Mouse (Mus musculus) myocyte (in vitro differentiated cells): ENCODE data around the gene Cers3. TPM values are rescaled to one million over a fixed set of nuclear protein-coding genes. Genes with fewer than 3 reads are reported as not detected.

Experiments
- H3K27me3 ChIP-seq: one replicate; pipeline ENCODE4 v1.6.1; 2011; ENCODE audit not compliant: control insufficient read depth, insufficient read depth, insufficient read length
- H3K36me3 ChIP-seq: one replicate; pipeline ENCODE4 v1.6.1; 2011; ENCODE audit not compliant: control insufficient read depth, insufficient read depth
- H3K4me2 ChIP-seq: one replicate; pipeline ENCODE4 v1.6.1; 2011; ENCODE audit warnings: low read depth, control low read depth
- H3K4me3 ChIP-seq: one replicate; pipeline ENCODE4 v1.5.1; 2011; ENCODE audit warnings: mild to moderate bottlenecking, control low read depth, moderate library complexity
- H3K79me2 ChIP-seq: one replicate; pipeline ENCODE4 v1.6.1; 2011; ENCODE audit not compliant: control insufficient read depth, insufficient read depth
- H3ac ChIP-seq: one replicate; pipeline ENCODE4 v1.6.1; 2011; ENCODE audit not compliant: control insufficient read depth, insufficient read length
- CEBPB ChIP-seq: IDR thresholded peaks from 2 replicates; pipeline ENCODE4 v1.6.1; 2011; ENCODE audit warnings: mild to moderate bottlenecking, moderate library complexity; ENCODE audit not compliant: poor library complexity, insufficient read depth, severe bottlenecking
- E2F4 ChIP-seq: IDR thresholded peaks from one replicate; pipeline ENCODE4 v1.6.1; 2011; ENCODE audit warnings: mild to moderate bottlenecking, control low read depth, moderate library complexity; ENCODE audit not compliant: insufficient read depth
- MAX ChIP-seq: IDR thresholded peaks from one replicate; pipeline ENCODE4 v1.6.1; 2011; ENCODE audit warnings: low read depth, mild to moderate bottlenecking, control low read depth
- MYOD1 ChIP-seq, 3 experiments: IDR thresholded peaks; one replicate each; pipeline ENCODE4 v1.6.1; 2011; ENCODE audit warnings: control low read depth in 2 of 3, low read depth in 2 of 3, mild to moderate bottlenecking in 2 of 3, moderate library complexity in 1 of 3; ENCODE audit not compliant: insufficient read length in 2 of 3, control insufficient read depth in 1 of 3
- MYOG ChIP-seq, 3 experiments: IDR thresholded peaks; one replicate each; pipeline ENCODE4 v1.6.1; 2011; ENCODE audit warnings: control low read depth in 2 of 3, low read depth in 2 of 3, mild to moderate bottlenecking in 2 of 3; ENCODE audit not compliant: insufficient read length in 2 of 3, control insufficient read depth in 1 of 3, insufficient read depth in 1 of 3
- POLR2A ChIP-seq: IDR thresholded peaks from one replicate; pipeline ENCODE4 v1.6.1; 2011; ENCODE audit warnings: low read depth, mild to moderate bottlenecking, control low read depth, moderate library complexity; ENCODE audit not compliant: insufficient read length
- POLR2AphosphoS2 ChIP-seq: IDR thresholded peaks from one replicate; pipeline ENCODE4 v1.6.1; 2011; ENCODE audit warnings: low read depth, control low read depth; ENCODE audit not compliant: insufficient read length
- REST ChIP-seq: IDR thresholded peaks from one replicate; pipeline ENCODE4 v1.6.1; 2011; ENCODE audit warnings: mild to moderate bottlenecking, control low read depth, moderate library complexity; ENCODE audit not compliant: insufficient read depth, insufficient read length
- SRF ChIP-seq: IDR thresholded peaks from one replicate; pipeline ENCODE4 v1.6.1; 2011; ENCODE audit warnings: low read depth; ENCODE audit not compliant: control insufficient read depth, insufficient read length
- TCF12 ChIP-seq: IDR thresholded peaks from one replicate; pipeline ENCODE4 v1.6.1; 2011; ENCODE audit warnings: mild to moderate bottlenecking, control low read depth; ENCODE audit not compliant: poor library complexity, insufficient read depth, severe bottlenecking
- TCF3 ChIP-seq: IDR thresholded peaks from one replicate; pipeline ENCODE4 v1.6.1; 2011; ENCODE audit warnings: low read depth, control low read depth; ENCODE audit not compliant: insufficient read length
- USF1 ChIP-seq: IDR thresholded peaks from one replicate; pipeline ENCODE4 v1.6.1; 2011; ENCODE audit warnings: low read depth, mild to moderate bottlenecking, control low read depth, moderate library complexity
- polyA plus RNA-seq: library from polyadenylated mRNA; unstranded; fragments of >200 nt; fragmentation: generic; extraction: Trizol; gene quantifications from one replicate; pipeline ENCODE4 v1.2.1, GENCODE M21; 2012; ENCODE audit warnings: missing spikeins

Cers3 gene
- polyA plus RNA-seq, 1 experiment, result 0.14 TPM

GRCm38 (mm10) chr7:66724514-66724913 is 18.8 kb upstream of the Cers3 start:
- Histone ChIP-seq H3ac (no peak overlapping the region), H3K79me2 (no peaks in the 10 kb centered on the region), H3K36me3 (peaks cover under 1% of the 10 kb centered on the region), H3K4me2 (no peak overlapping the region), H3K27me3 (no peaks in the 10 kb centered on the region), H3K4me3 (no peak overlapping the region)
- TF ChIP-seq CEBPB (no peak), MAX (no peak)

- Histone ChIP-seq H3K4me2 (no peak overlapping the region), H3K4me3 (no peak overlapping the region), H3ac (no peak overlapping the region), H3K79me2 (no peaks in the 10 kb centered on the region), H3K36me3 (no peaks in the 10 kb centered on the region), H3K27me3 (no peaks in the 10 kb centered on the region)
- no peak for TF ChIP-seq TCF3
- no peak for TF ChIP-seq SRF
- no peak for TF ChIP-seq POLR2A
- TF ChIP-seq USF1, result no peak
- no peak for TF ChIP-seq E2F4
- no peak for TF ChIP-seq MYOD1 (IDR thresholded peaks at IDR 0.05; ENCODE audit: control insufficient read depth in 1 of 3, insufficient read length in 2 of 3, low read depth in 2 of 3)
- no peak for TF ChIP-seq REST
- no peak for TF ChIP-seq CEBPB
- TF ChIP-seq MYOG (IDR thresholded peaks at IDR 0.05; ENCODE audit: control insufficient read depth in 1 of 3, insufficient read depth in 1 of 3, insufficient read length in 2 of 3, low read depth in 2 of 3), result no peak
- no peak for TF ChIP-seq POLR2AphosphoS2
- no peak for TF ChIP-seq TCF12
- TF ChIP-seq MAX, result no peak
These were observed 18.4 kb upstream of the Cers3 start for GRCm38 (mm10) chr7:66724954-66725353.

- no peak overlapping the region for H3K4me2 ChIP-seq
- H3K27me3 ChIP-seq, result no peaks in the 10 kb centered on the region
These were observed 15.2 kb upstream of the Cers3 start for GRCm38 (mm10) chr7:66728072-66728471.

GRCm38 (mm10) chr7:66729232-66729631 is 14.1 kb upstream of the Cers3 start:
- Histone ChIP-seq H3K4me2 (no peak overlapping the region), H3ac (no peak overlapping the region), H3K4me3 (no peak overlapping the region), H3K36me3 (no peaks in the 10 kb centered on the region), H3K27me3 (no peaks in the 10 kb centered on the region), H3K79me2 (no peaks in the 10 kb centered on the region)
- TF ChIP-seq TCF3 (peak; percentile 15), MYOG (IDR thresholded peaks at IDR 0.05; ENCODE audit: control insufficient read depth in 1 of 3, insufficient read depth in 1 of 3, insufficient read length in 2 of 3, low read depth in 2 of 3) (peak in 2 of 3 experiments; percentile 41 to 78), CEBPB (no peak), MYOD1 (IDR thresholded peaks at IDR 0.05; ENCODE audit: control insufficient read depth in 1 of 3, insufficient read length in 2 of 3, low read depth in 2 of 3) (peak in 2 of 3 experiments; percentile 93 to 94)

More at GRCm38 (mm10) chr7:66728072-66728471, 15.2 kb upstream of the Cers3 start:
- Histone ChIP-seq H3K4me3 (no peak overlapping the region), H3K36me3 (no peaks in the 10 kb centered on the region), H3K79me2 (no peaks in the 10 kb centered on the region), H3ac (no peak overlapping the region)
- no peak for TF ChIP-seq CEBPB
- no peak for TF ChIP-seq REST
- no peak for TF ChIP-seq E2F4

GRCm38 (mm10) chr7:66733431-66733830 is 9.9 kb upstream of the Cers3 start:
- Histone ChIP-seq H3K36me3 (no peaks in the 10 kb centered on the region), H3K27me3 (no peaks in the 10 kb centered on the region), H3K79me2 (no peaks in the 10 kb centered on the region), H3K4me2 (no peak overlapping the region), H3K4me3 (no peak overlapping the region), H3ac (no peak overlapping the region)
- TF ChIP-seq CEBPB (no peak), MYOG (IDR thresholded peaks at IDR 0.05; ENCODE audit: control insufficient read depth in 1 of 3, insufficient read depth in 1 of 3, insufficient read length in 2 of 3, low read depth in 2 of 3) (no peak), USF1 (no peak), SRF (no peak), TCF12 (no peak), POLR2A (no peak), MYOD1 (IDR thresholded peaks at IDR 0.05; ENCODE audit: control insufficient read depth in 1 of 3, insufficient read length in 2 of 3, low read depth in 2 of 3) (no peak), TCF3 (no peak), MAX (no peak), REST (no peak), POLR2AphosphoS2 (no peak), E2F4 (no peak)
